Mouse (Mus musculus): ENCODE measurements around the gene Dapl1.

- no peak for TF ChIP-seq TCF3 (IDR thresholded peaks at IDR 0.05; ENCODE audit: insufficient read length, low read depth)
- no peak for TF ChIP-seq E2F4 (IDR thresholded peaks at IDR 0.05; ENCODE audit: insufficient read depth)
- no peak for TF ChIP-seq POLR2A (IDR thresholded peaks at IDR 0.05; ENCODE audit: insufficient read length, low read depth)
- no peak for TF ChIP-seq MYOD1 (IDR thresholded peaks at IDR 0.05; ENCODE audit: control insufficient read depth in 1 of 3, insufficient read length in 2 of 3, low read depth in 2 of 3)
- TF ChIP-seq TCF12 (IDR thresholded peaks at IDR 0.05; ENCODE audit: insufficient read depth, poor library complexity, severe bottlenecking): no peak
- no peak for TF ChIP-seq REST (IDR thresholded peaks at IDR 0.05; ENCODE audit: insufficient read depth, insufficient read length)
- TF ChIP-seq MAX (IDR thresholded peaks at IDR 0.05; ENCODE audit: low read depth): no peak
- no peak for TF ChIP-seq SRF (IDR thresholded peaks at IDR 0.05; ENCODE audit: control insufficient read depth, insufficient read length, low read depth)
- TF ChIP-seq POLR2AphosphoS2 (IDR thresholded peaks at IDR 0.05; ENCODE audit: insufficient read length, low read depth): no peak
Observed at GRCm38 (mm10) chr2:59462086-59462485, 22.4 kb upstream of the Dapl1 start.
